ENCODE assay signal across 7 mouse cellular contexts in genomic region chr2:129879817-129880216, GRCm38 (mm10).
DNase-seq lines count a peak whose midpoint lies in the region; ATAC-seq and TF ChIP-seq lines count a peak whose summit lies in the region.

No protein-coding gene starts in this region.

- peaks cover 13 to 26% of the 10 kb centered on the region in 2 experiments for H3K4me1 ChIP-seq in ES-E14 (ENCODE audit: control insufficient read depth in 2 of 2, insufficient read depth in 2 of 2, low read length in 2 of 2, poor library complexity in 1 of 2)
- H3K4me1 ChIP-seq in heart, postnatal 0 days (ENCODE audit: control insufficient read depth, insufficient read depth) = no peaks in the 10 kb centered on the region

- H3K9ac ChIP-seq in ES-E14 (ENCODE audit: insufficient read depth, low read depth, low read length, poor library complexity, severe bottlenecking) = no peak overlapping the region; the same call in 1 of the 2 replicates
- H3K9ac ChIP-seq in heart, postnatal 0 days (replicated peaks; ENCODE audit: low read depth, low read length) = no peak overlapping the region

- WGBS in heart, postnatal 0 days = 31% methylated on average over 3 of the region's 3 CpGs

- no peaks in the 10 kb centered on the region for H3K27me3 ChIP-seq in heart, postnatal 0 days (ENCODE audit: control insufficient read depth, insufficient read depth, low read length)

- TF ChIP-seq CTCF in heart, postnatal 0 days (IDR thresholded peaks at IDR 0.05; ENCODE audit: low read depth) = peak; percentile 80

- no peaks in the 10 kb centered on the region for H3K9me3 ChIP-seq in ES-E14 (ENCODE audit: control insufficient read depth, insufficient read depth, low read depth, low read length)
- H3K9me3 ChIP-seq in heart, postnatal 0 days (replicated peaks; ENCODE audit: control insufficient read depth, low read length) = no peaks in the 10 kb centered on the region

- no peaks in the 10 kb centered on the region for H3K36me3 ChIP-seq in ES-E14 (ENCODE audit: control insufficient read depth, insufficient read depth, low read length, poor library complexity, severe bottlenecking)
- H3K36me3 ChIP-seq in heart, postnatal 0 days (replicated peaks; ENCODE audit: control insufficient read depth, insufficient read depth, low read length) = no peaks in the 10 kb centered on the region

- in situ Hi-C loops in ES-E14 (cut with MboI; ENCODE audit: low sequenced_read_pairs in 2 of 2, unreplicated experiment in 2 of 2) = loop anchor here in 1 of 2 experiments (10.0 kb wide), 1 partner anchor 195 kb away; no protein-coding TSS in a partner anchor

- H3K4me3 ChIP-seq in ES-E14 (ENCODE audit: insufficient read depth in 1 of 2, low read depth in 1 of 2, low read length in 2 of 2, poor library complexity in 1 of 2, severe bottlenecking in 1 of 2) = no peak overlapping the region
- H3K4me3 ChIP-seq in heart, postnatal 0 days (ENCODE audit: low read depth, low read length) = no peak overlapping the region

- peak; percentile 69 for ATAC-seq in heart, postnatal 0 days (ENCODE audit: insufficient read depth, low read depth)
- peak; percentile 90 for ATAC-seq in megakaryocyte-erythroid progenitor cell, adult 5-6 weeks (replicated peaks; ENCODE audit: low FRiP score, low TSS enrichment, poor library complexity, severe bottlenecking)

- peak; percentile 65 for DNase-seq in ES-E14 (ENCODE audit: low read depth, low spot score)
- DNase-seq in adipocyte (ENCODE audit: low spot score) = peak; percentile 47
- peak; percentile 62 for DNase-seq in embryo, embryonic 10 days (ENCODE audit: low spot score)
- DNase-seq in heart, postnatal 0 days (ENCODE audit: low spot score) = peak; percentile 62
- peak; percentile 66 to 74 for DNase-seq in layer of hippocampus, postnatal 10 days (ENCODE audit: low spot score in 2 of 2)
- peak; percentile 48 to 49 for DNase-seq in right cerebral cortex, postnatal 36 days (ENCODE audit: low spot score in 2 of 2)

- H3K27ac ChIP-seq in ES-E14 (ENCODE audit: insufficient read depth, low read depth, low read length, poor library complexity, severe bottlenecking) = peak overlapping the region; percentile 67; the same call in 1 of the 2 replicates
- H3K27ac ChIP-seq in heart, postnatal 0 days (ENCODE audit: low read depth) = no peak overlapping the region

- no peak for TF ChIP-seq EP300 in heart, postnatal 0 days (IDR thresholded peaks at IDR 0.05; ENCODE audit: low read depth)

- no peak overlapping the region for H3K4me2 ChIP-seq in heart, postnatal 0 days (ENCODE audit: low read depth, low read length)

TF ChIP-seq in ES-E14, 5 proteins besides CTCF, POLR2A, EP300 and RAD21:
- TF ChIP-seq CHD2 (IDR thresholded peaks at IDR 0.05; ENCODE audit: low read depth, low read length) (no peak), MAFK (IDR thresholded peaks at IDR 0.05; ENCODE audit: insufficient read depth, low read depth, low read length) (no peak)
